Mouse (Mus musculus): ENCODE measurements at regions not wholly inside any gene's neighbourhood (a gene's known extent, or its start where the extent isn't known, plus 50 kb on each side); places are given as distances from the start of the nearest gene placed in this dataset.

GRCm38 (mm10) chr9:120837431-120838150 lies 91.4 kb upstream of the Ctnnb1 start:
- no peak overlapping the region for H3K4me3 ChIP-seq (replicated peaks; ENCODE audit: extremely low read depth, low read depth, low read length)
- H3K4me1 ChIP-seq (ENCODE audit: control insufficient read depth, insufficient read depth, low read length) = no peaks in the 10 kb centered on the region
- no peak for DNase-seq
- 89% methylated on average over 8 of the region's 8 CpGs for WGBS
- no peak for TF ChIP-seq CTCF (IDR thresholded peaks at IDR 0.05; ENCODE audit: insufficient read depth, low read length)
- TF ChIP-seq POLR2A (IDR thresholded peaks at IDR 0.05; ENCODE audit: borderline replicate concordance, extremely low read depth, low read depth, low read length) = no peak

- no peak for DNase-seq
- 77% methylated on average over 8 of the region's 8 CpGs for WGBS
- H3K4me1 ChIP-seq (ENCODE audit: control insufficient read depth, insufficient read depth, low read length) = no peaks in the 10 kb centered on the region
- TF ChIP-seq CTCF (IDR thresholded peaks at IDR 0.05; ENCODE audit: insufficient read depth, low read length) = no peak
- no peak for TF ChIP-seq POLR2A (IDR thresholded peaks at IDR 0.05; ENCODE audit: borderline replicate concordance, extremely low read depth, low read depth, low read length)
- no peak overlapping the region for H3K4me3 ChIP-seq (replicated peaks; ENCODE audit: extremely low read depth, low read depth, low read length)
Measured at GRCm38 (mm10) chr9:120843753-120844152, 85.3 kb upstream of the Ctnnb1 start.

GRCm38 (mm10) chr9:120845538-120845937 lies 83.5 kb upstream of the Ctnnb1 start:
- no peak for DNase-seq
- TF ChIP-seq CTCF (IDR thresholded peaks at IDR 0.05; ENCODE audit: insufficient read depth, low read length) = no peak
- TF ChIP-seq POLR2A (IDR thresholded peaks at IDR 0.05; ENCODE audit: borderline replicate concordance, extremely low read depth, low read depth, low read length) = no peak

GRCm38 (mm10) chr9:120847649-120848048 lies 81.4 kb upstream of the Ctnnb1 start:
- H3K4me1 ChIP-seq (ENCODE audit: control insufficient read depth, insufficient read depth, low read length) = no peaks in the 10 kb centered on the region
- WGBS = 72% methylated on average over 5 of the region's 5 CpGs
- TF ChIP-seq POLR2A (IDR thresholded peaks at IDR 0.05; ENCODE audit: borderline replicate concordance, extremely low read depth, low read depth, low read length) (no peak), CTCF (IDR thresholded peaks at IDR 0.05; ENCODE audit: insufficient read depth, low read length) (no peak)
- DNase-seq = no peak
- H3K4me3 ChIP-seq (replicated peaks; ENCODE audit: extremely low read depth, low read depth, low read length) = no peak overlapping the region

More at GRCm38 (mm10) chr9:120845538-120845937, 83.5 kb upstream of the Ctnnb1 start:
- H3K4me3 ChIP-seq (replicated peaks; ENCODE audit: extremely low read depth, low read depth, low read length) = no peak overlapping the region
- no peaks in the 10 kb centered on the region for H3K4me1 ChIP-seq (ENCODE audit: control insufficient read depth, insufficient read depth, low read length)
- 88% methylated on average over 10 of the region's 10 CpGs for WGBS

- Histone ChIP-seq H3K4me3 (replicated peaks; ENCODE audit: extremely low read depth, low read depth, low read length) (no peak overlapping the region), H3K4me1 (ENCODE audit: control insufficient read depth, insufficient read depth, low read length) (no peaks in the 10 kb centered on the region; the same call in 1 of the 2 replicates)
- no peak for DNase-seq
- TF ChIP-seq POLR2A (IDR thresholded peaks at IDR 0.05; ENCODE audit: borderline replicate concordance, extremely low read depth, low read depth, low read length) (no peak), CTCF (IDR thresholded peaks at IDR 0.05; ENCODE audit: insufficient read depth, low read length) (no peak)
- 96% methylated on average over 2 of the region's 2 CpGs for WGBS
Measured at GRCm38 (mm10) chr9:120848962-120849361, 80.1 kb upstream of the Ctnnb1 start.

- no peak for TF ChIP-seq CTCF (IDR thresholded peaks at IDR 0.05; ENCODE audit: insufficient read depth, low read length)
- TF ChIP-seq POLR2A (IDR thresholded peaks at IDR 0.05; ENCODE audit: borderline replicate concordance, extremely low read depth, low read depth, low read length) = no peak
- H3K4me3 ChIP-seq (replicated peaks; ENCODE audit: extremely low read depth, low read depth, low read length) = no peak overlapping the region
- 73% methylated on average over 5 of the region's 5 CpGs for WGBS
- H3K4me1 ChIP-seq (ENCODE audit: control insufficient read depth, insufficient read depth, low read length) = no peaks in the 10 kb centered on the region; the same call in 1 of the 2 replicates
- no peak for DNase-seq
Measured at GRCm38 (mm10) chr9:120850092-120850491, 78.9 kb upstream of the Ctnnb1 start.

- H3K4me1 ChIP-seq (ENCODE audit: control insufficient read depth, insufficient read depth, low read length) = no peaks in the 10 kb centered on the region; the same call in 1 of the 2 replicates
- 85% methylated on average over 5 of the region's 5 CpGs for whole genome bisulfite sequencing
- no peak overlapping the region for H3K4me3 ChIP-seq (replicated peaks; ENCODE audit: extremely low read depth, low read depth, low read length)
- no peak for TF ChIP-seq POLR2A (IDR thresholded peaks at IDR 0.05; ENCODE audit: borderline replicate concordance, extremely low read depth, low read depth, low read length)
- TF ChIP-seq CTCF (IDR thresholded peaks at IDR 0.05; ENCODE audit: insufficient read depth, low read length) = no peak
- no peak for DNase-seq
Measured at GRCm38 (mm10) chr9:120851914-120852313, 77.1 kb upstream of the Ctnnb1 start.

GRCm38 (mm10) chr9:120852572-120852971 lies 76.4 kb upstream of the Ctnnb1 start:
- no peaks in the 10 kb centered on the region; the same call in 1 of the 2 replicates for H3K4me1 ChIP-seq (ENCODE audit: control insufficient read depth, insufficient read depth, low read length)
- no peak overlapping the region for H3K4me3 ChIP-seq (replicated peaks; ENCODE audit: extremely low read depth, low read depth, low read length)
- TF ChIP-seq POLR2A (IDR thresholded peaks at IDR 0.05; ENCODE audit: borderline replicate concordance, extremely low read depth, low read depth, low read length) (no peak), CTCF (IDR thresholded peaks at IDR 0.05; ENCODE audit: insufficient read depth, low read length) (no peak)
- no peak for DNase-seq
- 51% methylated on average over 6 of the region's 6 CpGs for WGBS

- no peak for DNase-seq
- no peaks in the 10 kb centered on the region; the same call in 1 of the 2 replicates for H3K4me1 ChIP-seq (ENCODE audit: control insufficient read depth, insufficient read depth, low read length)
- WGBS = 72% methylated on average over 8 of the region's 8 CpGs
- H3K4me3 ChIP-seq (replicated peaks; ENCODE audit: extremely low read depth, low read depth, low read length) = no peak overlapping the region
- no peak for TF ChIP-seq CTCF (IDR thresholded peaks at IDR 0.05; ENCODE audit: insufficient read depth, low read length)
- no peak for TF ChIP-seq POLR2A (IDR thresholded peaks at IDR 0.05; ENCODE audit: borderline replicate concordance, extremely low read depth, low read depth, low read length)
Measured at GRCm38 (mm10) chr9:120853032-120853597, 75.9 kb upstream of the Ctnnb1 start.

GRCm38 (mm10) chr9:120854351-120854750 lies 74.7 kb upstream of the Ctnnb1 start:
- TF ChIP-seq POLR2A (IDR thresholded peaks at IDR 0.05; ENCODE audit: borderline replicate concordance, extremely low read depth, low read depth, low read length) (no peak), CTCF (IDR thresholded peaks at IDR 0.05; ENCODE audit: insufficient read depth, low read length) (no peak)
- H3K4me1 ChIP-seq (ENCODE audit: control insufficient read depth, insufficient read depth, low read length) = no peaks in the 10 kb centered on the region; the same call in 1 of the 2 replicates
- no peak for DNase-seq

More at GRCm38 (mm10) chr9:120854351-120854750, 74.7 kb upstream of the Ctnnb1 start:
- WGBS = 56% methylated on average over 7 of the region's 7 CpGs
- H3K4me3 ChIP-seq (replicated peaks; ENCODE audit: extremely low read depth, low read depth, low read length) = no peak overlapping the region
